Mouse (Mus musculus) limb, embryonic 12.5 days (tissue): ENCODE data around the gene Bub1b. TPM values are rescaled to one million over a fixed set of nuclear protein-coding genes. Genes with fewer than 3 reads are reported as not detected.

Experiments
- ATAC-seq: fragments of 200-750 bp; cut with Nextera tagmentation; 2 replicates; pipeline ENCODE4 v1.8.0; 2017; ENCODE audit warnings: low read depth, moderate TSS enrichment; ENCODE audit not compliant: insufficient number of reproducible peaks, insufficient read depth, low FRiP score, low TSS enrichment
- H3K27ac ChIP-seq: fragments of 300-500 bp; sonication (generic); 2 replicates; pipeline ENCODE4 v1.5.1; 2016; ENCODE audit warnings: mild to moderate bottlenecking, moderate library complexity
- H3K27me3 ChIP-seq: fragments of 300-500 bp; sonication (generic); 2 replicates; pipeline ENCODE4 v1.6.1; 2016; ENCODE audit warnings: mild to moderate bottlenecking, moderate library complexity
- H3K36me3 ChIP-seq: fragments of 300-500 bp; sonication (generic); 2 replicates; pipeline ENCODE4 v1.6.1; 2016; ENCODE audit warnings: mild to moderate bottlenecking, moderate library complexity
- H3K4me1 ChIP-seq: fragments of 300-500 bp; sonication (generic); replicated peaks from 2 replicates; pipeline ENCODE4 v1.6.1; 2016
- H3K4me2 ChIP-seq: fragments of 300-500 bp; sonication (generic); 2 replicates; pipeline ENCODE4 v1.6.1; 2016; ENCODE audit warnings: mild to moderate bottlenecking, moderate library complexity
- H3K4me3 ChIP-seq: fragments of 300-500 bp; sonication (generic); replicated peaks from 2 replicates; pipeline ENCODE4 v1.5.1; 2016; ENCODE audit warnings: mild to moderate bottlenecking
- H3K9ac ChIP-seq: fragments of 300-500 bp; sonication (generic); replicated peaks from 2 replicates; pipeline ENCODE4 v1.6.1; 2016; ENCODE audit warnings: mild to moderate bottlenecking, moderate library complexity
- H3K9me3 ChIP-seq: fragments of 300-500 bp; sonication (generic); 2 replicates; pipeline ENCODE4 v1.6.1; 2016; ENCODE audit warnings: mild to moderate bottlenecking, moderate library complexity
- WGBS: fragments of 180-500 bp; shearing (Covaris S2); methylation state at CpG from one replicate; pipeline ENCODE4 v1.1.7; 2016; 5-methylcytosine and 5-hydroxymethylcytosine counted together
- polyA plus RNA-seq: library from polyadenylated mRNA; unstranded; fragments of >200 nt; fragmentation: Nextera tagmentation; extraction: Ambion mirVana; gene quantifications from 2 replicates; pipeline ENCODE4 v1.2.1, GENCODE M21; 2016

The Bub1b gene
- polyA plus RNA-seq, 1 experiment from 2014 or later, result 119 TPM

DNA sequence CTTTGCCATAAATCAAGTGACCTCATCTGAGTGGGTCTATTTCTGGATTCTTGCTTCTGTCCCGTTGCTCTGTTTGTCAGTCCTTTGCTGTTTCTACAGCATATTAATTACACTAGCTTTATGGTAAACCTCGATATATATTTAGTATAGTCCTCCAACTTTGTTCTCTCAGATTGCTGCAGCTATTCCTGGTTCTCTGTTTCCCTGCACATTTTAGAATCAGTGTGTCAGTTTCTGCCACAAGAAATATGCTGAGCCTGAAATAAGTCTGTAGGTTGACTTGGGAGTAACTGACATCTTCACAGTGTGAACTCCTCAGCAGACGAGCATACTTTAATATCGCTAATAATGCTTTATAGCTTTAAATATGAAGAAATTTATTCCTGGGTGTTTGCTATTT lies 87.1 kb downstream of the Bub1b start:
- H3K4me3 ChIP-seq, result no peak overlapping the region
- no peak for ATAC-seq
- no peaks in the 10 kb centered on the region for H3K9me3 ChIP-seq
- H3K27me3 ChIP-seq, result peaks cover 37% of the 10 kb centered on the region
- peaks cover 6% of the 10 kb centered on the region; the same call in 1 of the 2 replicates for H3K4me1 ChIP-seq
- H3K36me3 ChIP-seq, result no peaks in the 10 kb centered on the region
- 85% methylated on average over 4 of the region's 4 CpGs for WGBS
- no peak overlapping the region for H3K4me2 ChIP-seq
- H3K9ac ChIP-seq, result no peak overlapping the region
- H3K27ac ChIP-seq, result no peak overlapping the region

DNA sequence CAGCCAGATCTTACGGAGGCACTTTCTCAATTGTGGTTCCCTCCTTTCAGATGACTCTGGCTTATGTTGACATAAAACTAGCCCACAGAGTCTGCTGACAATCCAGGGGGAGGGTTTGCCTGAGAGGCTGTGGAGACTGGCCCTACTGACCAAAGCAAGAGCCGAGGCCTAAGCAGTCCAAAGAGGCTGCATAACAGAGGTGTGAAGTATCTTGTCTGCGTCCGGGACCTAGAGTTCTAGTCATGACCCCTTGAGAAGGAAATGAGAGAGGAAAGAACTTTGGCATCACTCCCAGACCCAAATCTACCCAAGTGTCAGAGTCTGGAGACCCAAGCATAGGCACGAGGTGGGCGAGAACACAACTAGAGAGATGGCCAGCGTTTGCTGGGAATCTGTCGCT lies 88.7 kb downstream of the Bub1b start:
- Histone ChIP-seq H3K4me2 (no peak overlapping the region), H3K27me3 (peaks cover 23% of the 10 kb centered on the region; the same call in 1 of the 2 replicates), H3K9ac (no peak overlapping the region), H3K4me3 (no peak overlapping the region), H3K36me3 (no peaks in the 10 kb centered on the region), H3K9me3 (no peaks in the 10 kb centered on the region), H3K4me1 (peaks cover 6% of the 10 kb centered on the region; the same call in 1 of the 2 replicates), H3K27ac (no peak overlapping the region)
- no peak for ATAC-seq
- 82% methylated on average over 8 of the region's 8 CpGs for WGBS

DNA sequence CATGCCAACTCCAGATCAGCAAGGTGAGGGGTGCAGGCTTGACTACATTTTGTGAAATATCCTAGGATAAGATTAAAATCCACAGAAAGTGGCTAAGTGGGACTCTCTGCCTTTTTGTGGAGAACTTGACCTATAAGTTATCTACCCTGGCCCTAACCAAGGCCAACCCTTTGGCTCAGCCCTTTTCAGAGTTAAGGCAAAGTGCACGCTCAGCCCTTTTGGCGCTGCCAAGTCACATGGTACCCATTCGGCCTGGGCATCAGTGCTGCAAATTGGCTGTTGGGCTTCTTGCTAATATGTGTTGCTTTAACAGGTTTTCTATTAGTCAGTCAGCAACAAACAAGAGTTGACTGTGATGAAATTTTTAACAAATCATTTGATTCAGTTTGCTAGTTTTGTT lies 89.8 kb downstream of the Bub1b start:
- H3K4me1 ChIP-seq, result no peaks in the 10 kb centered on the region
- no peak for ATAC-seq
- H3K4me3 ChIP-seq, result no peak overlapping the region
- no peaks in the 10 kb centered on the region for H3K9me3 ChIP-seq
- H3K27me3 ChIP-seq, result peaks cover 22% of the 10 kb centered on the region; the same call in 1 of the 2 replicates
- no peak overlapping the region for H3K4me2 ChIP-seq
- no peaks in the 10 kb centered on the region for H3K36me3 ChIP-seq
- no peak overlapping the region for H3K9ac ChIP-seq
- H3K27ac ChIP-seq, result no peak overlapping the region
- WGBS, result 93% methylated on average over 3 of the region's 3 CpGs

DNA sequence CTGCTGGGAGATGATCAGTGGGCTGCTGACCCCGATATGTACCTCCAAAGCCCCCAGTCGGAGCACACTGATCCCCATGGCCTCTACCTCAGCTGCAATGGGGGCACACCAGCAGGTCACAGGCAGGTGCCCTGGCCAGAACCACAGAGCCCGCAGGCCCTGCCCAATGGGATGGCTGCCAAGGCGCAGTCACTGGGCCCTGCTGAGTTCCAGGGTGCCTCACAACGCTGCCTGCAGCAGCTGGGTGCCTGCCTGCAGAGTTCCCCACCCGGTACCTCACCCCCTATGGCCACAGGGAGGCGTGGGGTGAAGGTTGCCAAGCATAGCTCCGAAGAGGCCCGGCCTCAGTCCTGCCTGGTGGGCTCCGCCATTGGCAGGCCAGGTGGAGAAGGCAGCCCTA lies 91.9 kb downstream of the Bub1b start:
- Histone ChIP-seq H3K4me3 (no peak overlapping the region), H3K9ac (no peak overlapping the region), H3K36me3 (no peaks in the 10 kb centered on the region), H3K4me2 (no peak overlapping the region), H3K27ac (no peak overlapping the region), H3K4me1 (no peaks in the 10 kb centered on the region), H3K9me3 (no peaks in the 10 kb centered on the region), H3K27me3 (peaks cover 40% of the 10 kb centered on the region)
- WGBS, result 71% methylated on average over 10 of the region's 10 CpGs
- no peak for ATAC-seq

Other genes starting within 250 kb of the Bub1b start
- 0.10 and 0.16 TPM in 2 replicates for gene Gpr176, start 224.8 kb upstream of the Bub1b start, polyA plus RNA-seq
- 14.8 and 15.8 TPM in 2 replicates for gene Eif2ak4, start 209.6 kb upstream of the Bub1b start, polyA plus RNA-seq
- gene Srp14, start 118.5 kb upstream of the Bub1b start, polyA plus RNA-seq, result 223 and 232 TPM in 2 replicates
- gene Bmf, start 48.5 kb upstream of the Bub1b start, polyA plus RNA-seq, result 4.8 and 7.1 TPM in 2 replicates
- gene Pak6, start 65.1 kb downstream of the Bub1b start, polyA plus RNA-seq, result 0.71 and 1.0 TPM in 2 replicates
- not detected in 2 replicates for gene Ankrd63, start 105.8 kb downstream of the Bub1b start, polyA plus RNA-seq
- 0.26 and 0.44 TPM in 2 replicates for gene Plcb2, start 130.2 kb downstream of the Bub1b start, polyA plus RNA-seq
- gene Inafm2, start 147.5 kb downstream of the Bub1b start, polyA plus RNA-seq, result 20.6 and 21.3 TPM in 2 replicates
- gene Ccdc9b, start 164.4 kb downstream of the Bub1b start, polyA plus RNA-seq, result 0.51 and 0.74 TPM in 2 replicates
- gene Phgr1, start 174.6 kb downstream of the Bub1b start, polyA plus RNA-seq, result not detected in 2 replicates
- 0.05 and 0.14 TPM in 2 replicates for gene Disp2, start 181.5 kb downstream of the Bub1b start, polyA plus RNA-seq
- gene Knstrn, start 215.8 kb downstream of the Bub1b start, polyA plus RNA-seq, result 141 and 150 TPM in 2 replicates